Mouse (Mus musculus) cerebral cortex, adult 2 months (tissue): Measurements from ENCODE around the gene Aldh3b1.

ENCODE experiments used
- WGBS: fragments of 180-500 bp; shearing (Covaris S2); methylation state at CpG from one replicate; pipeline ENCODE4 v1.1.7; 2018; 5-methylcytosine and 5-hydroxymethylcytosine counted together

Aldh3b1 gene

GRCm38 (mm10) chr19:3907876-3908660, 21.5 kb downstream of the Aldh3b1 start:
- WGBS: 66% methylated on average over 8 of the region's 8 CpGs

GRCm38 (mm10) chr19:3906795-3907786, 22.5 kb downstream of the Aldh3b1 start, which contains the start of gene Tcirg1:
Tcirg1 (minus strand) TSS chr19:3907133.
- 6% methylated on average over 36 of the region's 36 CpGs for WGBS

DNA sequence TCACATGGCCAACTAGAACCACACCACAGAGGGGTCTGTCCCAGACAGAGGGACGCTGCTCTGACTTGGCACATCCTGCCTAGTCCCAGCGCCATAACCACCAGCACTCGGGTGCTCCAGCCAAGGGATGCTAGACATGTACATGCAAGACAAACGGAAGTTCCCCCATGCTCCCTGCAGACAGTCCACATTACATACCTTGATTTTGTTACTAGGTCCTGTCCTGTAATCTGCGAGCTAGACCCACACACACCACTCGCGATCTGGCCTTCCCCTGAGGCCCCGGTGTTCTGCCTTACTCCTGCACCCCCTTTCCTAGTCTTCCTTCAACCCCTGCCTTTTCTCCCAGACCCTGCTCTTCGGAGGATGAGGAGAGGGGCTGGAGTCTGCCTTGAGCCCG, 23.3 kb downstream of the Aldh3b1 start:
- 43% methylated on average over 10 of the region's 10 CpGs for WGBS

DNA sequence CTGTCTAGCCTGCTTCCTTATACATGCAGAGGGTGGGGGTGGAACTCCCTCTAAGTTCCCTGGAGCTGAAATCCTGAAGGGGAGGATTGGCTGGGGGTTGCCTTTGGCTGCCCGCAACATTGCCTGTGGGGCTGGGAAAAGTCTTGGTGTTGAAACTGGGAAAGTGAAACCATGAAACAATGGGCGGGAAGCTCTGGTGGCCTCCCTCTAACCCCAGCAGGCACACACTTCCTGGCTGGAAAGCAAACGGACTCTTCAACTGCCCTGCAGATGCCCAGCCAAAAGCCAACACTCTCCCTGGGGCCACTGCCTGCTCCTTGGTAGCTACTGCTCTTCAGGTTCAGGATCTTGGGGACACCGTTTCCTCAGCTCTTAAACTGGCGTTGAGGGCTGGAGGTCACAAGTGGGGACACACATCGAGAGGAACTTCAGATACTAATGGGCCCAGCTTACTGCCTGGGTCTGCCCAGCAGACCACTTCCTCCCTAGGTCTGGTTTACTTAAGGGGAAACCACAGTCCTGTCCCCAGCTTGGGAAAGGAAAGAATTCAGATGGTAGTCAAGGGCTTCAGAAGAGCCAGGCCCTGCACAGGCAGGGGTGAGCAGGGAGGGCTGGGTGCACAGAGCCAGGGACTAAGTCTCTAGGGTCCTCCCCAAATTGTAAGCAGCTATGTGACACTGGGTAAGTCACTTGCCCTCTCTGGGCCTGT, 24.2 kb downstream of the Aldh3b1 start:
- WGBS: 63% methylated on average over 6 of the region's 6 CpGs

GRCm38 (mm10) chr19:3904363-3904675, 25.3 kb downstream of the Aldh3b1 start:
- 72% methylated on average over 10 of the region's 10 CpGs for WGBS

GRCm38 (mm10) chr19:3903648-3904362, 25.8 kb downstream of the Aldh3b1 start:
- 76% methylated on average over 25 of the region's 25 CpGs for WGBS

GRCm38 (mm10) chr19:3902966-3903365, 26.6 kb downstream of the Aldh3b1 start:
- WGBS: 85% methylated on average over 12 of the region's 12 CpGs

GRCm38 (mm10) chr19:3899618-3900017, 30.0 kb downstream of the Aldh3b1 start:
- WGBS: 65% methylated on average over 4 of the region's 4 CpGs

DNA sequence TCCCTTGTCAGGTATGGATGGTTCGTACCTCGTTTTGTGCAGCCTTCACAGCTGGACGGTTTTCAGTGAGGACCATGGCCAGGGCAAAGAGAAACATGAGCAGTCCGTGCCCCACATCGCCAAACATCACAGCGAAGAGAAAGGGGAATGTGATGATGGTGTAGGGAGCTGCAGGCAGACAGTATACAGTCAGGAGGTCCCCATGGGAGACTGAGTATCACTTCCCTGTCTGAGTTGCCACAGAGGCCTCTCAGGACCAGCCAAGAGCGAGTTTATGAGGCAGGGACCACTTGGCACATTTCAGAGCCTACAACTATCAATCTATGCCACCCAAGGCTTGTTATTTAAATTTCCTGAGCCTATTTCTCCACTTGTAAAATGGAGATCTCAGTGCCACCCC, 30.7 kb downstream of the Aldh3b1 start:
- 87% methylated on average over 7 of the region's 7 CpGs for WGBS

DNA sequence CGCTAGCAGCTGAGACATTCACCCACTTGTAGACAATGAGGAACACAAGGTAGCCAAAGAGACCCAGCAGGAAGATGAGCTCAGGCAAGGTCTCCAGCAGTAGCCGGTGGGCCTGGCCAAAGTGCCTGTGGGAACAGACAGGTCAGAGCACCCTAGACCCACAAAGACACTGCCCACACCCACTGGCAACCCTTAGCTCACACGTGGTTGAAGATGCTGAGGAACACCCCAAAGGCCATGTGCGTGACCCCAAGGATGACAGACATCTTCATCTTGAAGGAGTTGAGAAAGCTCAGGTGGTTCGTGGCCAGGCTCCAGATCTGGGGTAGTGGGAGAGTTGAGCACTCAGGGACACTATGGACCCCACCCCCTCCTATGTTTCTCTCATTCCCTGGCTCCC, 32.1 kb downstream of the Aldh3b1 start:
- 94% methylated on average over 5 of the region's 5 CpGs for WGBS

- 86% methylated on average over 10 of the region's 10 CpGs for WGBS
Observed at GRCm38 (mm10) chr19:3896208-3896607, 33.4 kb downstream of the Aldh3b1 start.

- WGBS: 36% methylated on average over 3 of the region's 3 CpGs
Observed at GRCm38 (mm10) chr19:3895171-3895631, 34.4 kb downstream of the Aldh3b1 start.

- WGBS: 91% methylated on average over 2 of the region's 2 CpGs
Observed at GRCm38 (mm10) chr19:3894294-3894693, 35.3 kb downstream of the Aldh3b1 start.

GRCm38 (mm10) chr19:3893545-3894116, 36.0 kb downstream of the Aldh3b1 start:
- whole genome bisulfite sequencing: 77% methylated on average over 4 of the region's 4 CpGs

GRCm38 (mm10) chr19:3890181-3890580, 39.4 kb downstream of the Aldh3b1 start:
- WGBS: 74% methylated on average over 8 of the region's 8 CpGs

- WGBS: 81% methylated on average over 5 of the region's 5 CpGs
Observed at GRCm38 (mm10) chr19:3889096-3889495, 40.5 kb downstream of the Aldh3b1 start.

DNA sequence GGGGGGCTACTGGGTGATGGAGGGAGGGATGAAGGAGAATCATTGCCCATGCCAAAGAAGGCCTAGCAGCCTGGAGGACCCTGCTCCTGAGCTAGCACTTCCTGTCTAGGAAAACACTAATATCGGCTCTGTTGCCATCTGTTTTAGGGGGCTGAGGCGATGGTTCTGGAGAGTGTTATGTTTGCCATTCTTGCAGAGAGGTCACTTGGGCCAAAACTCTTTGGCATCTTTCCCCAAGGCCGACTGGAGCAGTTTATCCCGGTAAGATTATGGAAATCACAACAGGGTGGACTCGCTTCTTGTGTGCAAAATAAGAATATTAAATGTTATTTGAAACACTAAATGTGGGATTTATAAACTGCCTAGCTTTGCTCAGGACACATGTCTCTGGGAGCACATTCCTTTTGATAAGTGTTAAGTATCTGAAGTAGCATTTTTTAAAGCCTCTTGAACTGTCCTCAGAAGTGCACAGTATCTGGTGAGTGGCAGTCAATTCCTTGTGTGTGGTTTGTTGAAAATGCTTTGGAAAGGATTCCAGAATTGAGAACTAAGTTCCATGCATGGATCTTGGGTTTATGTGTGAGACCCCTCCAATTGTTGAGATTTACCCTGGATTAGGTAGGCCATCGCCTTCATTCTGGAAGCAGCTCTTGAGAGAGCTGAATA, 45.1 kb downstream of the Aldh3b1 start:
- WGBS: 57% methylated on average over 6 of the region's 6 CpGs

DNA sequence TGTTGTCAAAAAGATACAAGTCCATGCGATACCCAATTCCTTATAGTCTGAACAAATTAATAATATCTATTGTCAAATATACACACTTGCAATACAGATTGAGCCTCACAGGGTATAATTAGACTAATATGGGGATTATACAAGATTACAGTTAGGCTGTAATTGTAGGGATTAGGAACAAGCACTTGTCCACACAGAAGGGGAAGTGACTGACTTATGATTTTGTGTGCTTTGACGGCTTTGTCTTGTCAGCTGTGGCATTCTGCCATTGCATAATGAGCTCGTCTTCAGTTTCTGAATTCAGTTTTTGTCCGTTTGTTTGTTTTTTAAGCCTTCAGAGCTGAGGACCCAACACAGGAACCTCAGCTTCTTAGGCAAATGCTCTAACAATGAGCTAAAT, 47.4 kb downstream of the Aldh3b1 start:
- WGBS: 40% methylated on average over 4 of the region's 4 CpGs

- 90% methylated on average over 6 of the region's 6 CpGs for WGBS
Observed at GRCm38 (mm10) chr19:3880054-3880848, 49.4 kb downstream of the Aldh3b1 start.
